Mouse (Mus musculus) embryonic facial prominence, embryonic 13.5 days (tissue): ENCODE data around the gene Hist1h2bf. TPM values are rescaled to one million over a fixed set of nuclear protein-coding genes. Genes with fewer than 3 reads are reported as not detected.
"Not testable (repeated sequence)": the region's sequence is repeated elsewhere in the genome, so short reads cannot be mapped to it uniquely, and the experiment has no call there.

Experiments used
- ATAC-seq: fragments of 200-750 bp; cut with Nextera tagmentation; 2 replicates; pipeline ENCODE4 v1.8.0; 2017; ENCODE audit warnings: low read depth; ENCODE audit not compliant: insufficient number of reproducible peaks, insufficient read depth, low FRiP score, low TSS enrichment
- H3K27ac ChIP-seq: fragments of 300-500 bp; sonication (generic); 2 replicates; pipeline ENCODE4 v1.5.1; 2015; ENCODE audit warnings: moderate library complexity, mild to moderate bottlenecking, inconsistent platforms
- H3K27me3 ChIP-seq: fragments of 300-500 bp; sonication (generic); 2 replicates; pipeline ENCODE4 v1.6.1; 2015; ENCODE audit warnings: mild to moderate bottlenecking, inconsistent platforms
- H3K36me3 ChIP-seq: fragments of 300-500 bp; sonication (generic); 2 replicates; pipeline ENCODE4 v1.6.1; 2015; ENCODE audit warnings: mild to moderate bottlenecking, inconsistent platforms
- H3K4me1 ChIP-seq: fragments of 300-500 bp; sonication (generic); 2 replicates; pipeline ENCODE4 v1.6.1; 2015; ENCODE audit warnings: inconsistent platforms
- H3K4me2 ChIP-seq: fragments of 300-500 bp; sonication (generic); 2 replicates; pipeline ENCODE4 v1.6.1; 2015; ENCODE audit warnings: moderate library complexity, mild to moderate bottlenecking, inconsistent platforms
- H3K4me3 ChIP-seq: fragments of 300-500 bp; sonication (generic); 2 replicates; pipeline ENCODE4 v1.5.1; 2015; ENCODE audit warnings: mild to moderate bottlenecking, inconsistent platforms
- H3K9ac ChIP-seq: fragments of 300-500 bp; sonication (generic); 2 replicates; pipeline ENCODE4 v1.6.1; 2015; ENCODE audit warnings: mild to moderate bottlenecking, inconsistent platforms
- H3K9me3 ChIP-seq: fragments of 300-500 bp; sonication (generic); 2 replicates; pipeline ENCODE4 v1.6.1; 2016; ENCODE audit warnings: inconsistent platforms
- WGBS: fragments of 180-500 bp; shearing (Covaris S2); methylation state at CpG from one replicate; pipeline ENCODE4 v1.1.7; 2015; ENCODE audit warnings: mixed read lengths; 5-methylcytosine and 5-hydroxymethylcytosine counted together
- polyA plus RNA-seq: library from polyadenylated mRNA; unstranded; fragments of >200 nt; fragmentation: Nextera tagmentation; extraction: Ambion mirVana; gene quantifications from 2 replicates; pipeline ENCODE4 v1.2.1, GENCODE M21; 2015

The Hist1h2bf gene
- polyA plus RNA-seq, 1 experiment from 2014 or later: 13.4 TPM

DNA sequence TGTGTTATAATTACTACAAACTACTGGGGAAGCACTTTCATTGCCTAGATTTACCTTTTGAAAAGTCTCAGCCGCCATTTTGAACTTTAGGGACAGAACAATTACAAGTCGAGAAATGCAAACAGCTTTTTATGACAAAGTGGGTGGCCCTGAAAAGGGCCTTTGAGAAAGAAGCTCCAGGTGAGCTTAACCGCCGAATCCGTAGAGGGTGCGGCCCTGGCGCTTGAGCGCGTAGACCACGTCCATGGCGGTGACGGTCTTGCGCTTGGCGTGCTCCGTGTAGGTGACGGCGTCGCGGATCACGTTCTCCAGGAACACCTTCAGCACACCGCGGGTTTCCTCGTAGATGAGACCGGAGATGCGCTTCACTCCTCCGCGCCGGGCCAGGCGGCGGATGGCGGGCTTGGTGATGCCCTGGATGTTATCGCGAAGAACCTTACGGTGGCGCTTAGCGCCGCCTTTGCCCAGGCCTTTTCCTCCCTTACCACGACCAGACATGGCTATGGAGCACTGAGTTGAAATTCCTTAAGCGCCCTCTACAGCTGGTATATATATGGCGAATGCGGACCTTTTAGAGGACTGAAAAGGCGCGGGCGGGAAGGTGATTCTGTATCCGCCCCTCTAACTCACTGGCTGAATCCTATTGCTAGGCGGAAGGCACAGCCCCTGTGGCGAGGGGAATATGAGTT, 22.7 kb downstream of the Hist1h2bf start, which contains the start of gene Hist1h4f:
Gene Hist1h4f (minus strand): TSS at position 503 of the 689 bp plus-strand sequence.
- peak within 1 kb of the TSS; percentile 94 for H3K27ac ChIP-seq
- H3K9ac ChIP-seq: peak within 1 kb of the TSS; percentile 71
- H3K4me3 ChIP-seq: peak within 1 kb of the TSS; percentile 48
- H3K27me3 ChIP-seq, H3K36me3 ChIP-seq, H3K9me3 ChIP-seq: not testable (repeated sequence)
- under 1% methylated on average over 47 of the region's 47 CpGs for WGBS
- H3K4me1 ChIP-seq: peaks cover 16% of the 10 kb centered on the region
- H3K4me2 ChIP-seq: peak within 1 kb of the TSS; percentile 72
- ATAC-seq: peak; percentile 79

GRCm38 (mm10) chr13:23550761-23551145, 23.2 kb downstream of the Hist1h2bf start:
- WGBS: 6% methylated on average over 3 of the region's 3 CpGs
- ATAC-seq: no peak
- H3K27me3 ChIP-seq: no peaks in the 10 kb centered on the region
- peaks cover 16% of the 10 kb centered on the region for H3K4me1 ChIP-seq
- peak overlapping the region; percentile 72 for H3K4me2 ChIP-seq
- H3K4me3 ChIP-seq: peak overlapping the region; percentile 48
- peak overlapping the region; percentile 71 for H3K9ac ChIP-seq
- H3K27ac ChIP-seq: peak overlapping the region; percentile 94
- no peaks in the 10 kb centered on the region for H3K9me3 ChIP-seq
- H3K36me3 ChIP-seq: no peaks in the 10 kb centered on the region

GRCm38 (mm10) chr13:23546694-23547093, 27.3 kb downstream of the Hist1h2bf start:
- Histone ChIP-seq H3K4me1 (peaks cover 6% of the 10 kb centered on the region), H3K9ac (no peak overlapping the region), H3K27ac (peak overlapping the region; percentile 23; the same call in 1 of the 2 replicates), H3K27me3 (no peaks in the 10 kb centered on the region), H3K9me3 (no peaks in the 10 kb centered on the region), H3K36me3 (no peaks in the 10 kb centered on the region), H3K4me3 (no peak overlapping the region), H3K4me2 (0 out of 2 replicates have a peak overlapping the region, but pooled peaks have one; percentile 0)
- ATAC-seq: no peak
- WGBS: 81% methylated on average over 5 of the region's 5 CpGs

GRCm38 (mm10) chr13:23544787-23545120, 29.2 kb downstream of the Hist1h2bf start:
- ATAC-seq, H3K9me3 ChIP-seq, H3K4me1 ChIP-seq, H3K36me3 ChIP-seq, H3K27me3 ChIP-seq: not testable (repeated sequence)
- H3K27ac ChIP-seq: peak overlapping the region; percentile 97
- 0% methylated on average over 13 of the region's 14 CpGs for WGBS
- peak overlapping the region; percentile 51 for H3K4me3 ChIP-seq
- H3K4me2 ChIP-seq: peak overlapping the region; percentile 69
- peak overlapping the region; percentile 76 for H3K9ac ChIP-seq

DNA sequence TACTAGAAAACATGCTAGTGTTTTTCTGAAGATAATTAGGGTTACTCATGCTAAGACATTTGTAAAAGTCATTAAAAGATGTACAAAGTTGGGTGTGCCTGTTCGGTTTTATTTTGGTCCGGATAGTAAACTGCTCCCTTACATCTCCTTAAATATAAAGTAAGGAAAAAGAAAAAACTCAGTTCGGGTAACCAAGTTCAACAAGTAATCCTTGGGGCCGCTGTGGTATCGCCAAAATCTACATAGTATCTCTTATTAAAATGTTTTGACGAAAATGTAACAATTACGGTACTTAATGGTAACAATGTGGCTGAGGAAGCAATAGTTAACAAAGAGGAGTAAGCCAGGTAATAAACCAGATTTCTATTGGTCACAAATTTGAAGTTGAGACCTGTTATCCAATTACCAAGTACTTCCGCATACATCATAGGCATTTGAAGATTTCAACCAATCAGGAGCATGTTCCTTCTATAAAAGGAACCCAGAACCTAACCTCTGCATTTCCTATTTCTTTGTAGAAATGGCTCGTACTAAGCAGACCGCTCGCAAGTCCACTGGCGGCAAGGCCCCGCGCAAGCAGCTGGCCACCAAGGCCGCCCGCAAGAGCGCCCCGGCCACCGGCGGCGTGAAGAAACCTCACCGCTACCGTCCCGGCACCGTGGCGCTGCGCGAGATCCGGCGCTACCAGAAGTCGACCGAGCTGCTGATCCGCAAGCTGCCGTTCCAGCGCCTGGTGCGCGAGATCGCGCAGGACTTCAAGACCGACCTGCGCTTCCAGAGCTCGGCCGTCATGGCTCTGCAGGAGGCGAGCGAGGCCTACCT, 29.8 kb downstream of the Hist1h2bf start, which contains the start of gene Hist1h3f:
Gene Hist1h3f (plus strand): TSS at position 88 of the 822 bp plus-strand sequence.
- H3K9me3 ChIP-seq: no peaks in the 10 kb centered on the region
- H3K4me1 ChIP-seq: no peaks in the 10 kb centered on the region; the same call in 1 of the 2 replicates
- H3K27ac ChIP-seq: peak within 1 kb of the TSS; percentile 97
- ATAC-seq: peak; percentile 91
- H3K4me3 ChIP-seq: peak within 1 kb of the TSS; percentile 51
- WGBS: under 1% methylated on average over 22 of the region's 45 CpGs
- H3K9ac ChIP-seq: peak within 1 kb of the TSS; percentile 76
- H3K36me3 ChIP-seq: no peaks in the 10 kb centered on the region
- no peaks in the 10 kb centered on the region for H3K27me3 ChIP-seq
- H3K4me2 ChIP-seq: peak within 1 kb of the TSS; percentile 69

DNA sequence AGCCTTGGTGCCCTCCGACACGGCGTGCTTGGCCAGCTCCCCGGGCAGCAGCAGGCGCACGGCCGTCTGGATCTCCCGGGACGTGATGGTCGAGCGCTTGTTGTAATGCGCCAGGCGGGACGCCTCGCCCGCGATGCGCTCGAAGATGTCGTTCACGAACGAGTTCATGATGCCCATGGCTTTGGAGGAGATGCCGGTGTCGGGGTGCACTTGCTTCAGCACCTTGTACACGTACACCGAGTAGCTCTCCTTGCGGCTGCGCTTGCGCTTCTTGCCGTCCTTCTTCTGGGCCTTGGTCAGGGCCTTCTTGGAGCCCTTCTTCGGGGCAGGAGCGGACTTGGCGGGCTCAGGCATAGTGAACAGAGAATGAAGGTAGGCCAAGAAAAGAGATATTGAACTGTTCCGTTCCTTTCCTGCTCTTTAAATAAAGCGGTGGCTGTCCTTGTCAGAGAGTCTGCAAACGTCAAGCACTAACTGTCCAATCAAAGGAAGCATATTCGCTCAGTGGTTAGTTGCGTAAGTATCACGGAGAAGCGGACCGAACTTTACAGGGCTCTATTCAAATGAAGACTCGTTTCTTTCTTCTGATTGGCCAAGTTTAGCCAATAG, 30.9 kb downstream of the Hist1h2bf start, which contains the start of gene Hist1h2bh:
Gene Hist1h2bh (minus strand): TSS at position 394 of the 609 bp plus-strand sequence.
- Histone ChIP-seq H3K4me3 (peak within 1 kb of the TSS; percentile 51), H3K9ac (peak within 1 kb of the TSS; percentile 74), H3K27ac (peak within 1 kb of the TSS; percentile 97), H3K4me2 (peak within 1 kb of the TSS; percentile 69)
- H3K27me3 ChIP-seq, H3K4me1 ChIP-seq, H3K36me3 ChIP-seq, H3K9me3 ChIP-seq: not testable (repeated sequence)
- ATAC-seq: peak; percentile 91
- under 1% methylated on average over 27 of the region's 42 CpGs for WGBS

DNA sequence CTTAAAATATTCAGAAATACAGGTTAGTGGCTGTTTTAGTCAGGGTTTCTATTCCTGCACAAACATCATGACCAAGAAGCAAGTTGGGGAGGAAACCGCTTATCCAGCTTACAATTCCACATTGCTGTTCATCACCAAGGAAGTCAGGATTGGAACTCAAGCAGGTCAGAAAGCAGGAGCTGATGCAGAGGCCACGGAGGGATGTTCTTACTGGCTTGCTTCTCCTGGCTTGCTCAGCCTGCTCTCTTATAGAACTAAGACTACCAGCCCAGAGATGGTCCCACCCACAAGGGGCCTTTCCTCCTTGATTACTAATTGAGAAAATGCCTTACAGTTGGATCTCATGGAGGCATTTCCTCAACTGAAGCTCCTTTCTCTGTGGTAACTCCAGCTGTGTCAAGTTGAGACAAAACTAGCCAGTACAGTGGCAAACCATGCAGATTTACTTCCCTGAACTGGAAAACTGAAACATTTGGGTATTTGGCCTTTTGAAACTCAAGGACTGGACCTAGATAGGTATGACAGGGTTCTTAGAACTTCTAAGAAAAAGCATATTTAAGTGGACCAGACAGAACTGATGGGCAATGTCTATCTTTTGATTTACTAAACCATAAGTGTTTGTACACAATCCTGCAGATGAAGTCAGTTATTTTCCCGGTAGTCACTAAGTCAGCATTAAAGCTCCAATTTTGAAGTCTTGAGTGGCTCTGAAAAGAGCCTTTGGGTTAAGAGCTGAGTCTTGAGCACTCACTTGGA, 31.6 kb downstream of the Hist1h2bf start:
- ATAC-seq: not testable (repeated sequence)
- peak overlapping the region; percentile 92 for H3K27ac ChIP-seq
- 3% methylated on average over 3 of the region's 3 CpGs for WGBS

DNA sequence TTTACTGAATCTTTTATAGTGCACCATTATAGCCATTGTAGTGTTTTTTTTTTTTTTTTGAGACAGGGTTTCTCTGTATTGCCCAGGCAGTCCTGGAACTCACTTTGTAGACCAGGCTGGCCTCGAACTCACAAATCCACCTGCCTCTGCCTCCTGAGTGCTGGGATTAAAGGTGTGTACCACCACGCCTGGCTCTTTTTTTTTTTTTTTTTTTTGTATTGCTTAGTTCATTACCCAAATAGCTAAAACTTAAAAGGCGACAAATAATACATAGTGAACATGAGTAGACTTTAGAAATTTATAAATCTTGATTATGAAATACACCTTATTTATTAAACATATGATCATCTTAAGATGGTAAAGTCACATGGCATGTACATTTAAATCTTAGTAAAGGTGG, 32.5 kb downstream of the Hist1h2bf start:
- Histone ChIP-seq H3K27me3 (no peaks in the 10 kb centered on the region), H3K4me3 (no peak overlapping the region), H3K27ac (no peak overlapping the region), H3K4me1 (peaks cover 10% of the 10 kb centered on the region), H3K9ac (no peak overlapping the region), H3K4me2 (peak overlapping the region; percentile 68; the same call in 1 of the 2 replicates), H3K9me3 (no peaks in the 10 kb centered on the region), H3K36me3 (no peaks in the 10 kb centered on the region)
- 71% methylated on average over 3 of the region's 3 CpGs for WGBS
- ATAC-seq: no peak

More for the DNA sequence above, 31.6 kb downstream of the Hist1h2bf start:
- H3K27me3 ChIP-seq, H3K9me3 ChIP-seq, H3K4me1 ChIP-seq, H3K36me3 ChIP-seq: not testable (repeated sequence)
- peak overlapping the region; percentile 68 for H3K4me2 ChIP-seq
- H3K4me3 ChIP-seq: peak overlapping the region; percentile 51
- peak overlapping the region; percentile 74 for H3K9ac ChIP-seq

DNA sequence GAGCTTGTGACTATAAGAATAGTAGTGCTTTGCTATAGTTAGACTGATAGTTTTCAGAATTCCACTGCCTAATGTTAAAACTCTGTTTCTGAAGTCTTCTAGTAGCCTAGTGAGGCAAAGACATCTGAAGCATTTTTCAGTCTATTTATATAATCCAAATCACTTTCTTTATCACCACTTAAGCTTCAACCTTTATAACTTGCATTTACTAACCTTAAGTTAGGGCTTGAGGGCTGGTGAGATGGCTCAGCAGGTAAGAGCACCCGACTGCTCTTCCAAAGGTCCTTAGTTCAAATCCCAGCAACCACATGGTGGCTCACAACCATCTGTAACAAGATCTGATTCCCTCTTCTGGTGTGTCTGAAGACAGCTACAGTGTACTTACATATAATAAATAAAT, 34.2 kb downstream of the Hist1h2bf start:
- not testable (repeated sequence) for H3K27ac ChIP-seq
- WGBS: 68% methylated on average over 1 of the region's 1 CpGs

DNA sequence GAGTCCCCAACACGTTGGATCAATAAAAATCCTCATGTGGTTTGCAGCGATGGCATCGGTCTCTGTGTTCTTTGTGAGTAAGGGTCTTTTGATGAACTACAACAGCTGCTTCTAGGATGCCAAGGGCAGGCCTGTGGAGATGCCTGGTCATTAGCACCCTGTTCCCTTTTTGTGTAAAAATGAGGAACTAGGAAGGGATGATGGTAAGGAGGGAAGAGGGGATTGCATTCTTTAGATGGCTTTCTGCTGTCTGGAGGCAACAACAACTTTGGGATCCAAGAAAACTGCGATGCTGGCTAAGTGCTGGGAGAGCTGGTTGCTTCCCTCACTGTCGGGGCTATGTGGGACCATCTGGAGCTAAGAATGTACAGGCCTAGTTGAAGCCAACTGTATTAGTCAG, 35.7 kb downstream of the Hist1h2bf start:
- H3K4me1 ChIP-seq: peaks cover 20% of the 10 kb centered on the region
- 59% methylated on average over 5 of the region's 5 CpGs for WGBS
- no peak overlapping the region for H3K4me3 ChIP-seq
- H3K9me3 ChIP-seq: no peaks in the 10 kb centered on the region
- H3K27ac ChIP-seq: 0 out of 2 replicates have a peak overlapping the region, but pooled peaks have one; percentile 48
- peak overlapping the region; percentile 24 for H3K4me2 ChIP-seq
- H3K36me3 ChIP-seq: no peaks in the 10 kb centered on the region
- H3K9ac ChIP-seq: 0 out of 2 replicates have a peak overlapping the region, but pooled peaks have one; percentile 12
- ATAC-seq: no peak
- H3K27me3 ChIP-seq: no peaks in the 10 kb centered on the region

More for the DNA sequence above, 34.2 kb downstream of the Hist1h2bf start:
- not testable (repeated sequence) for H3K27me3 ChIP-seq, H3K4me3 ChIP-seq, ATAC-seq, H3K9me3 ChIP-seq, H3K4me2 ChIP-seq, H3K36me3 ChIP-seq, H3K9ac ChIP-seq
- H3K4me1 ChIP-seq: peaks cover 14% of the 10 kb centered on the region
